Mouse (Mus musculus) central nervous system, embryonic 18 days (tissue): ENCODE measurements around the gene AU041133. TPM values are rescaled to one million over a fixed set of nuclear protein-coding genes. Genes with fewer than 3 reads are reported as not detected.

Source experiments
- polyA plus RNA-seq: library from polyadenylated mRNA; depleted of rRNA; stranded (reverse); fragments of >200 nt; gene quantifications from 2 replicates; pipeline ENCODE4 v1.2.3, GENCODE M21; 2012; rRNA removed

Gene AU041133
- polyA plus RNA-seq, result 4.1 and 4.5 TPM in 2 replicates

GRCm38 (mm10) chr10:82127850-82128401 lies at the start of gene AU041133:
Gene AU041133, plus strand, starts transcription at chr10:82128013.

GRCm38 (mm10) chr10:82082728-82083621 lies 44.8 kb upstream of the AU041133 start, which contains the start of gene BC024063:
Gene BC024063, plus strand, starts transcription at chr10:82083353.

Other genes with a start within 250 kb of the AU041133 start
- gene Zfp781, start 197.5 kb upstream of the AU041133 start, polyA plus RNA-seq, result 4.2 and 4.4 TPM in 2 replicates
- gene Zfp873, start 79.9 kb upstream of the AU041133 start, polyA plus RNA-seq, result 10.2 and 10.6 TPM in 2 replicates
- gene BC024063, start 44.7 kb upstream of the AU041133 start, polyA plus RNA-seq, result 3.3 and 3.5 TPM in 2 replicates
- 20.9 and 23.0 TPM in 2 replicates for gene Zfp938, start 113.3 kb downstream of the AU041133 start, polyA plus RNA-seq
- not detected in 2 replicates for gene 4932415D10Rik, start 188.6 kb downstream of the AU041133 start, polyA plus RNA-seq
- gene Gm4924, start 226.2 kb downstream of the AU041133 start, polyA plus RNA-seq, result 5.9 and 6.0 TPM in 2 replicates